Comparison of ENCODE assay signal across 15 mouse cellular contexts in the genomic region with DNA sequence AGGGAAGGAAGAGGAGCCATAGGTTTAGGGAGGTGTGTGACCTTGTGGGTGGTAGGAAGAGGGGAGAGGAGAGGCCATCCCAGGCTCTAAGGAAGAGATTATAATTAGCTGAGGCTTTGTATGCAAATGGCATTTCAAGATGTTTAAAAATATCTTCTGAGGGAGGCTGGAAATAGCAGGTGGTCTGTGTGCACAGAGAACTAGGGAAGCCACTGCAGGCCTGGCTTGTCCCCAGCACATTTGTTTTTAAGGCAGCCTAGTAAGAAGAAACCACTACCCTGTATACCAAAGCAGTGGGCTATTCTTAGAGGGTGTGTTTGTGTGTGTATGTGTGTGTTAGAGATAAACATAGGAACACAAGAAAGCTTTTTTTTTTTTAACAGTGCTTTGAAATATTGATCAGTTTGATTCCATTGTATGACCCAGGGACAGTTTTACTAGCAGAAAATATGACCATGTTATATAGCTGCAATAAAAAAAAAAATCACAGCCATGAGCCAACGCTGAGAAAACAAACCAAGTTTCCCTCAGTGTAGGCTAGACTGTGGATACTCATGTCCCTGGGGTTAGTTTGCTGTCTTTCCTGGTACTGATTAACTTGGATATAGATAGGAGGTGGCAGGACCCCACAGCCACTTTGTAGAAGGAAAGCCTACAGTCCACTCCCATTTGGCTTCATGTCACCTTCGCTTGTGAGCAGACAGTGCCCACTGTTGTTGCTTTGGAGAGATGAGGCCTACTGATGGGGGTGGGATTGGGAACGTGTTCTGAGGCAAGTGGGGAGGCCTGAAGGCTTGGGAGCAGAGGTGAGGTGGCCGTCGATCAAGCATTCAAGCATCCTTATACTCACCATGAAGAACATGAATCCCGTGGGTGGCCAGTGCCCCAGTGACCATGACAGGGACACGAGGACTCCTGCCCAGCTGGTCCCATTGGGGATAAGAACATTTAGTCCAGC. TPM values are rescaled to one million over a fixed set of nuclear protein-coding genes. Genes with fewer than 3 reads are reported as not detected.
DNase-seq lines count a peak whose midpoint lies in the region; ATAC-seq and TF ChIP-seq lines count a peak whose summit lies in the region.
"Had no signal": no experiment of that assay in that cellular context is flagged by ENCODE, and none has a peak within 500 bp of the region (broad histone marks: within the 10 kb centered on the region; RNA-seq: fewer than 3 reads in every experiment).

No protein-coding gene starts in this region.

- WGBS in heart, embryonic 16.5 days = 69% methylated on average over 7 of the region's 7 CpGs
- WGBS in neural tube, embryonic 13.5 days = 78% methylated on average over 7 of the region's 7 CpGs
- 23% methylated on average over 7 of the region's 7 CpGs for WGBS in large intestine, adult 2 months
- 83% methylated on average over 7 of the region's 7 CpGs for WGBS in olfactory bulb, adult 2 months

- H3K9me3 ChIP-seq in heart, embryonic 16.5 days (replicated peaks; ENCODE audit: control insufficient read depth, low read length) = no peaks in the 10 kb centered on the region
- no peaks in the 10 kb centered on the region for H3K9me3 ChIP-seq in neural tube, embryonic 13.5 days
- H3K9me3 ChIP-seq: forebrain, embryonic 15.5 days; lung, embryonic 15.5 days had no signal

- H3K27ac ChIP-seq in heart, embryonic 16.5 days (ENCODE audit: low read length) = peak overlapping the region; percentile 89
- H3K27ac ChIP-seq in neural tube, embryonic 13.5 days (replicated peaks) = peak overlapping the region; percentile 46; the same call in 1 of the 2 replicates
- peak overlapping the region; percentile 80 for H3K27ac ChIP-seq in olfactory bulb, adult 2 months (ENCODE audit: insufficient read depth, low read depth, low read length)
- H3K27ac ChIP-seq: forebrain, embryonic 15.5 days; lung, embryonic 15.5 days had no signal

- DNase-seq in heart, adult 8-10 months (ENCODE audit: low spot score) = no peak
- no peak for DNase-seq in neural tube, embryonic 10.5 days (ENCODE audit: extremely low spot score, low spot score)
- peak; percentile 44 for DNase-seq in large intestine, adult 2 months (ENCODE audit: low read depth, low spot score)
- no peak for DNase-seq in layer of hippocampus, postnatal 14 days (ENCODE audit: low spot score in 2 of 2)
- DNase-seq in ovary, adult 18-20 months (ENCODE audit: low spot score) = no peak
- DNase-seq: cerebellum, adult 2 months; gastrocnemius, postnatal 10 days; right cerebral cortex, postnatal 14 days had no signal

- TF ChIP-seq POLR2A in olfactory bulb, adult 2 months (IDR thresholded peaks at IDR 0.05; ENCODE audit: insufficient read depth, low read depth, low read length) = no peak

- H3K9ac ChIP-seq in heart, embryonic 16.5 days (ENCODE audit: low read length) = no peak overlapping the region; the same call in 1 of the 2 replicates
- 0 out of 2 replicates have a peak overlapping the region, but pooled peaks have one; percentile 8 for H3K9ac ChIP-seq in neural tube, embryonic 13.5 days
- H3K9ac ChIP-seq: forebrain, embryonic 15.5 days; lung, embryonic 15.5 days had no signal

- no peak overlapping the region for H3K4me2 ChIP-seq in heart, embryonic 16.5 days (ENCODE audit: low read depth, low read length)
- no peak overlapping the region for H3K4me2 ChIP-seq in neural tube, embryonic 13.5 days
- H3K4me2 ChIP-seq: forebrain, embryonic 15.5 days; lung, embryonic 15.5 days had no signal

- no peak for TF ChIP-seq CTCF in olfactory bulb, adult 2 months (IDR thresholded peaks at IDR 0.05; ENCODE audit: insufficient read depth, low read depth, low read length)

- H3K4me1 ChIP-seq in heart, embryonic 16.5 days (ENCODE audit: control insufficient read depth, insufficient read depth, low read length) = peaks cover 18% of the 10 kb centered on the region
- H3K4me1 ChIP-seq in neural tube, embryonic 13.5 days (replicated peaks) = peaks cover 28% of the 10 kb centered on the region
- peaks cover 27% of the 10 kb centered on the region for H3K4me1 ChIP-seq in olfactory bulb, adult 2 months (ENCODE audit: control insufficient read depth, insufficient read depth, low read length)

- no peaks in the 10 kb centered on the region for H3K27me3 ChIP-seq in heart, embryonic 16.5 days (ENCODE audit: control insufficient read depth, insufficient read depth, low read length)
- no peaks in the 10 kb centered on the region for H3K27me3 ChIP-seq in neural tube, embryonic 13.5 days
- H3K27me3 ChIP-seq: forebrain, embryonic 15.5 days; lung, embryonic 15.5 days had no signal

- H3K36me3 ChIP-seq in heart, embryonic 16.5 days (ENCODE audit: control insufficient read depth, insufficient read depth) = no peaks in the 10 kb centered on the region
- H3K36me3 ChIP-seq in neural tube, embryonic 13.5 days = no peaks in the 10 kb centered on the region
- H3K36me3 ChIP-seq: forebrain, embryonic 15.5 days; lung, embryonic 15.5 days had no signal

- peak; percentile 78 for ATAC-seq in heart, embryonic 16.5 days (replicated peaks; ENCODE audit: extremely low read depth, insufficient read depth, low FRiP score)
- ATAC-seq in neural tube, embryonic 13.5 days (ENCODE audit: low read depth) = no peak
- ATAC-seq: activated CD4-positive, CD25-positive, alpha-beta regulatory T cell, adult 4 months; CD4-positive, CD25-positive, alpha-beta regulatory T cell, adult 4 months; forebrain, embryonic 15.5 days had no signal

- no peak overlapping the region for H3K4me3 ChIP-seq in heart, embryonic 16.5 days (ENCODE audit: low read length)
- H3K4me3 ChIP-seq in neural tube, embryonic 13.5 days = no peak overlapping the region
- no peak overlapping the region for H3K4me3 ChIP-seq in olfactory bulb, adult 2 months (ENCODE audit: insufficient read depth, low read depth, low read length)
- H3K4me3 ChIP-seq: forebrain, embryonic 15.5 days; lung, embryonic 15.5 days had no signal

RNA-seq across cellular contexts. Expression of a gene that starts 41.1 kb away (rescaled TPM):
- 7.7 and 12.5 TPM in 2 replicates for polyA plus RNA-seq in heart, embryonic 16.5 days (2015; fragmentation: Nextera tagmentation; extraction: Ambion mirVana)
- under 1 TPM; 0.19 to 0.47 (median 0.24) TPM for total RNA-seq in heart, adult 8-10 months (2022)
- 40.8 and 40.9 TPM in 2 replicates for polyA plus RNA-seq in neural tube, embryonic 13.5 days (2015; fragmentation: Nextera tagmentation; extraction: Ambion mirVana)
- 0.42 and 0.91 TPM in 2 replicates for polyA plus RNA-seq in large intestine, adult 2 months (2012; rRNA removed)
- polyA plus RNA-seq in olfactory bulb, adult 2 months (2012; ENCODE audit: insufficient read depth, insufficient read length, low replicate concordance, missing spikeins) = not detected in 2 replicates
- total RNA-seq in layer of hippocampus, postnatal 14 days (2021) = 1 to 10 TPM; 3.7 to 4.7 TPM
